Mouse (Mus musculus) neural tube, embryonic 10.5 days (tissue): ENCODE measurements around the gene Opcml.
A peak's percentile ranks its signal among the peaks of the same experiment; 100 is the strongest.

Experiments
- DNase-seq: peaks from one replicate; pipeline ENCODE4 v3.0.0-alpha.2; 2017; ENCODE audit warnings: low spot score; ENCODE audit errors: extremely low spot score

Gene Opcml

DNA sequence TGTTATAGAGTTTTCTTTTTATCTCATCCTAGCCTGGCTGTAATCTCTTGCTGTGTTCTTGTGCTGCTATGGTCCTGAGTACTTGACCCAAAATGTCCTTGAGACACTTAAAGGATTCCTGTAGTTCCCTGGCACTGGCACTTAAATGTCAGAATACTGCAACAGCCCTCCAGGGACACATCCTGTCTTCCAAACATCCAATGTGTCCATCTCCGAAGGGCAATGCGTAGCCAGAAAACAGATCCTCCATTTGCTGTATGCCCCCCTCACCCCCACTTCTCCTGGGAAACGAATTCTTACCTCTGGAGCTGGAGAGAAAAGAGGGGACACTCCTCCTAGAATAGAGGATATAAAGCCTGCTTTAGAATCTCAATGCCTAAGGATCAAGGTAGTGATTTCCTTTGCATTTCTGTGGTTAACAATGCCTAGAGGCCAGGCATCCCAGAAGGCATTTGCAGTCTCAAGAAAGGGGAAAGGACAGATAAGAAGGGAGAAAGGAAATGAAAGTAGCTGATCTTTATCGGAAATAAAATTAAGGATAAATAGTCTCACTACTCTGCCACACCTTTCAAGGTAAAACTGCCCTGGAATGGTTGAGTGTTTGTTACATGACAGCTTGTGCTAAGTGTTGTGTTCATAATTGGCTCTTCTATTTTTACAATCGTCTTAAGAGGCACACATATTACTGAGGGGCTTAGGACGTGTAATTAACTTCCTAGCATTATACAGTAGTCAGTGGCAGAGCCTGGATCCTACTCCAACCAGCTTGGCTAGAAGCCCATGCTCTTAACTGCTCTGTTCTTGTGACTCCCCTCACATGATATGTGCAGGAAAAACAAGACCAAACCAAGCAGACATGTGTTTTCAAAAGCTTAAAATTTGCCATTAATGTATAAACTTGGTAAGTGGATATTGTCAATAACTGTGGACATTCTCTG is 823.4 kb downstream of the Opcml start:
- DNase-seq, result no peak

DNA sequence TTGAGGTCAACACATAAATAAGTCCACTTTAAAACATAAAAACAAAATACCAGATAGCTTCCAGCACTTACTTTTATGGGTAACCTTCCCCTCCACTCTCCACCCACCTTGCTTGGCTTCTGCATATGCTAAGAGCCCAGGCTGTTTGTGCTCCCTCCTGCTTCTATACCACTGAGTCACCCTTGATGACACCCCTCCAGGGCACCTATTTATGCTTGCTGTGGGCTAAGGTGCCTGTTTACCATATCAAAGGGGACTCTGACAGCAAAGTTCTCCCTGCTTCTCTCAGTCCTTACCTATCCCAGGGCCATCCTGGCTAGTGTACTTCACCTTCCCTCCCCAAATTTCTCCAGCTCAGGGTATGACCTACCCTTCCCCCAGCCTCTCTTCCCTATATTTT is 824.9 kb downstream of the Opcml start:
- DNase-seq, result no peak

DNA sequence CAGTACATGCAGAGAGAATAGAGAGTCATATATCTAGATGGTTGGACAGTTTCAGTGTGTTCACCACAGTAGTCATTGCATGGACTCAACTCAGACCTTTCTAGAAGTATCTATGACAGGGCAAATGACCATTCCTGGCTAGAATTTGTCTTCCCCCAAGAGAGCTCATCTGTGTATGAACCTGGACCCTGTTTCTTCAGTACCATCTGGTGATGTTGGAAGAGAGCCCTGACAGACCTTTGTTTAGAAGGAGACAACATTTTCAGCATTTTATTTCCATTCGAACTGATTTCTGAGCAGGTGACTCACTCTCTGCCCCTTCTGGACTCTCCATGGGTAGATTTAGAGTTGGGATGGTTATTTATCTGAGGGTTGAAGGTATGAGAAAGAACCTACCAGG is 827.1 kb downstream of the Opcml start:
- DNase-seq, result no peak

DNA sequence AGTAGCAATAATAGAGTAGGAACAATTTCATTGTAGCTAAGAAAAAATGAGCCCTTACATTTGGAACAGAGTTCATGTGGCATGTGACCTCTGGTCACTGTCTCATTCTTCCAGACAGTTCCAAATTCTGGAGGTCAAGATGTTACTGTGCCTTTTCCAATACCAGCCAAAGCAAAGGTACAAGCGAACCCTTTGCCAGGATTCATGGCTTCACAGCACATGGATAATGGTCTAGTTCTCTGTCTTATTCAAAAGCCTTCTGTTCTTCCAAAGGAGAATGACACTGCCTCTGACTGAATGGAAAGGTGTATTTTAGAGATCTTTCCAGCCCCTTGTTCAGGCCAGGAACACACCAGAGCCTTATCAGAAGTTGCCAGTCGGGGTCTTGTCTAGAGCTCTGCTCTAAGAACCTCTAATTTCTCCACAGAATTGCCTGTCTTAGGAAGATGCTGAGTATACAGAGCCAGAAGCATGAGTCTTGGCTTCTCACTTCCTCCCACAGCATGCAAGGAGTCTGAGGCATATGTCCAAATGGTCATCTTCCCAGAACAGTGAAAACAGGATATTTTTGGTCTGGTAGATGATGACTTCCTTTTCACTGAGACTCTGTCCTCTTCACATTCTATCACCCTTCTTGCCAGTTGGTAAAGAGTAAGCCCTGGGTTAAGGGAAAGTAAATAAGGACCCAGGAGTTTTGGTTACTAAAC is 827.8 kb downstream of the Opcml start:
- DNase-seq, result no peak

DNA sequence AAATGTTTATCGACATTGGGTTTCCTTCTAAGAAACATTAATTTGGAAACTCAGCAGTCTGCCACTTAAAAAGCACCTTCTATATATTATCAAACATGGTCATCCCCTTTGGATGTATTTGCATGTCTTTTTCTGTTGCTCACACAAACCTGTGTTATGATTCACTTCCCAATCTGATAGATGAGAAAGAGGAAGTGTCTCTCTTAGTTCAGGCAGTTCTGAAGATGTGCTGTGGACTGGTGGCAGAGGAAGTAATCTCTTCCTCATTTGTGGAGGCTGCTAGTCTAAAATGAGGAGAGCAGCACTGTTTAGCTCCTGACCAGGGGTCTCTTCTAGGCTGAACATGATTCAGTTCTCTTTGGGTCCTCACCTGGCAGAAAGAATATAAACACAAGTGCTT is 831.4 kb downstream of the Opcml start:
- no peak for DNase-seq

DNA sequence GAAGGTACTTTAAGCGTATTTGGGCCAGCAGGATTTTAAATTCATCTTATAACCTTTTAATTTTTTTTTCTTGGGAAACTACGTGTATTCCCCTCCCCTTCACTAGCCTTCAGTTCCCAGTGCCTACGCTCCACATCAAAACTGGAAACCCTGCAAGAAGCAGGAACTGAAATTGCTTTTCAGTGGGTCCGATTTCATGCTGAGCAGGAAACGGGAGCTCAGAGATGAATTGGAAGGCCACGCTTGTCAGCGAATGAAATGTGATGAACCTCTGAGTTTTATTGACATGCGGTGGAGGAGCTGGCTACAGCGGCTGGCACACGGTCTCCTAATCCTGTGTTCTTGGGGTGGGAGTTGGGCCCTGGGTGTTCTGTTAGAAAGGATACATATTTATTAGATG is 834.3 kb downstream of the Opcml start:
- DNase-seq, result peak; percentile 15

DNA sequence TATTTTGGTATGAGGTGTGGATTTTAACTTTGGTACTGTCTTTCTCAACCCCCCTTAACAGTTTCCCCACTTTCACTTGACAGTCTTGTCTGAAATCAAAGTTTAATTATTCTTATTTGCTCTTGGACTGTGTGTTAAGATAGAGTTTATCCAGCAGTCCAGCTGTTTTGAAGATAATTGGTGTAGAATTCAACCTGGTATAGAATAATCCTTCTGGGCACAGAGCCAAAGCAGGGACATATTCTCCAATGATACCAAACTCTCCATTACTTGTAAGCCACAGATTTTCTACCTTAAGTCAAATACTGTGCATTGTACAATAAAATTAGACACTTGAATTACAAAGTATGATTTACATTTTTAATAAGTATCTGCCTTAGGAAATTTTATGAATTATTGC is 852.2 kb downstream of the Opcml start:
- no peak for DNase-seq

DNA sequence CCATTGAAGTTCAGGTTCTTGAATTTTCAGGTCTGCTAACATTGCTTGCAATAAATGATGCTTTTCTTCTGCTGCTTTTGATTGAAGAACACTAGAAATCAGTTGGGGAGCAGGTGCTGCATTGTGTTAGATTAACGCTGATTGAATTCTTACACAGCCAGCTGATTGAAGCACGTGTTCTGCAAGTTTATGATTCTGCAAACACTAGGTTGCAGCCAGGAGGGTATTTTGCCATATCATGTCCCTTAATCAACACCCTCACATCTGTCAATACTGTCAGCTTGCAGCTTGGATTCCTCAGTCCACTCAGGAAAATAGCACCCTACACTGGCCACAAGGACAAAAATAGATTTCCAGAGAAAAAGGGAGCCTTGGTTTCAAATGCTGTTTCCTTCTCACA is 853.5 kb downstream of the Opcml start:
- DNase-seq, result no peak

DNA sequence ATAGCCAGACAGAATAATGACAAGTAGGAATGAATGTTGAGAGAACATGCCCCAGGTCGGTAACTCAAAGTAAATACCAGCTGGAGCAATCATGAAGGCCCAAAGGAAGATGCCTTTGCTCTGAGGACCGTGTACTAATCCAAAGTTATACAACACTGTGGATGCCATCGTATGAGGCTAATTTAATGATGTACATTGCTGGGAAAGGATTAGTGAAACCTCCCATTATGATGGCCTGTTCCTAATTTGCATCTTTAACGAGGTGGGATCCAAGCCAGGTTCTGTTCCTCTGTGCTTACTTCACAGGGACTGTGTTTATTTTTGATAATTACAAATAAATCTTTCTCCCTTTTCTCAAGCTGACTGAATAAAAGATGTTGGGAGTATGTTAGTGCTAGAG is 859.5 kb downstream of the Opcml start:
- DNase-seq, result no peak

DNA sequence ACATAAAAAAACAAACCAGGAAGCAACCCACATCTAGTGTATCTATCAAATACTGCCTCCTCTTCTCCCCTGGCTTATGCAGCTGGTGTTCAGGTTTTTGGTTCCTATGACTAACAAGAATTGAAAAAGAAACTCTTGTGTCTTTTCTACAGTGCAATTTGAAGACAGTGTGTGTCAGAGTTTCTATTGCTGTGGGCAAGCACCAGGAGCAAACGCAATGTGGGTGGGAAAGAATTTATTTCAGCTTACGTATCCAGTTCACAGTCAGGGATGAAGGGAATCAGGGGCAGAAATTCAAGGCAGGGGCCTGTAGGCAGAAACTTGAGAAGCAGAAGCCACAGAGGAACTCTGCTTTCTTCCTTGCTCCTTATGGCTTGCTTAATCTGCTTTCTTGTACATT is 869.4 kb downstream of the Opcml start:
- no peak for DNase-seq

DNA sequence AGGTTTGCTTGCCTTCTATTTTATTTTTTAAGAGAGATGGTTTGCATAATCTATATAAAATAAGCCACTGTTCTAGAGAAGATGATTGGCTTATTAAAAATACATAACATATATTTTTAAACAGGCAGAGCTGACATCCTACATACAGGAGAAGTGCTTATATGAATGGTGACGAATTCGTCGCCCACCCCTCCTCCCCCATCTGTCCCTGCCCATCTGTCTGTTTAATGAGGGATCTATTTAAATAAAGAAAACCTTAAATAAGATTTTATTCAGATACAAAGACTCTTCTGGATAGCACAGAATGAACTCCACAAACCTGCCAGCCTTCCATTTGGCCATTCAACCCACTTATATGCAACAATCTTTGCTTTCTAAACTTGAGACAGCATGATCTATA is 872.3 kb downstream of the Opcml start:
- no peak for DNase-seq

DNA sequence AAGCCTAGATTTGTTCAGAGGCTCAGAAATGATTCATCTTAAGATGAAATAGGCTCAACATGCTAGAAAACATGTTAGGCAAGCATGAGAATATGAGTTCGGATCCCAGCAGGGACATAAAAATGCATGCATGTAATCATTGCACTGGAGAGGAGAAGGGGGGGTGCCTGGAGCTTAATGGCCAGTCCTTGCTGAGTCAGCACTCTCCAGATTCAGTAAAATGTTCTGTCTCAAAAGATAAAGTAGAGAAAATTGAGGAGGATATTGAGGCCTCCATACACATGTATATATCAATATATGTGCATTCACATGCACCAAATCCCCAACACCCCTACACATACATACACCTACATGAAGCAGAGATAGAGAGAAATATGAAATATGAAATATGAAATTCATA is 889.7 kb downstream of the Opcml start:
- DNase-seq, result no peak

DNA sequence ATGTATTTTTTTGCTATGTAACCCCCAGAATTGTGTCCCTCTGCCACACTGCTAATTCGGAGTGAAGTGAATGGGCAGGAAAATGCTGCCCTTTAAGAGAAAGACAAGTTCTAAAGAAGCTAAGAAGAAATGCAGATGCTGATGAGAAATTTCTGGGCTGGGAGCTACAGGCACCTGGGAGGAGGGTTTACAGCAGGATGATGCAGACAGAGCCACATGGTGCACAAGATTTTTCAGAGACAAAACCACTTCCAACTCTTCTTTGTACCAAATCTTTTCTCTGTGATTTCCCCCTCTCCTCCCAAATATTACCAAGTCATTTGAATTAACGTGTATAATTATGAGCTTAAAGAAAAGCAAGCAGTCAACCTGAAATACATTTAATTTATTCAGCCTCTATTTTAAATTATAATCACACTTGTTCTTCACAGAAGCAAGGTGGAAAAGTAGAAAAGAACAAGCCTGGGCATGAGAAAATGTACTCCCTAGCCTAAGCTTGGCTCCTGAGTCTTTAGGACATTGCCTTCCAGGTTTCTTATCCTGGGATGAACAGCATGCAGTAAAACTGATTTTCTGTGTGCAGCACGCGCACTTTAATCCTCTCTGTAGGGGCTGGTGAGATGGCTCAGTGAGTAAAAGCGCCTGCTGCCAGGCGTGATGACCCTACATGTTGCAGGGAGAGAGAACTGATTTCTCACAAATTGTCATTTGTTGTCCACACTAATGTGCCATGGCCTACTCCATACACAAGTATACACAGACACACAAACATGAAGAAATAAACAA is 890.9 kb downstream of the Opcml start:
- no peak for DNase-seq

DNA sequence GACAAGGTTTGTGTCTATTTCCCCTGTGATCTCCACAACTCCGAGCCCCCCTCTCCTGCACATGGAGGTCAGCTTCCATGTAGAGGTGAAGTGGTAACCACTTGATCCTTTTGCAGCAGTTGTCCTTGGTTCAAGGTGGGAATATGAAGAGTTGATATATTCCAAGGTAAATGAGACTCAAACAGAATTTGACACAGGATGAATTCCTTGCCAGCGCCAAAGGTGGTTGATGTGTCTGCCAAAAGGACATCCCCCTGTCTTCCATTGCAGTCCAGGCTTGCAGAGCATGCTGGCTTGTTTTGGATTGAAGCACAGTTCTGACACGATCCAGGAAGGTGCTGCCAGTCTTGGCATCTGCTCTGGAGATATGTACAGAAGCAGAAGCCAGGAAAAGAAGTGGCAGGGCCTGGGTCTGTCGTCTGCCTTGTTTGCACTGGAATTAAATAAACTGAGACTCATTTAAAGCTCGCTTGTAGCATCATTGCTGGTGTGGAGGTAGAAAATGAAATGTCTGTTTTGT is 893.4 kb downstream of the Opcml start:
- DNase-seq, result no peak

DNA sequence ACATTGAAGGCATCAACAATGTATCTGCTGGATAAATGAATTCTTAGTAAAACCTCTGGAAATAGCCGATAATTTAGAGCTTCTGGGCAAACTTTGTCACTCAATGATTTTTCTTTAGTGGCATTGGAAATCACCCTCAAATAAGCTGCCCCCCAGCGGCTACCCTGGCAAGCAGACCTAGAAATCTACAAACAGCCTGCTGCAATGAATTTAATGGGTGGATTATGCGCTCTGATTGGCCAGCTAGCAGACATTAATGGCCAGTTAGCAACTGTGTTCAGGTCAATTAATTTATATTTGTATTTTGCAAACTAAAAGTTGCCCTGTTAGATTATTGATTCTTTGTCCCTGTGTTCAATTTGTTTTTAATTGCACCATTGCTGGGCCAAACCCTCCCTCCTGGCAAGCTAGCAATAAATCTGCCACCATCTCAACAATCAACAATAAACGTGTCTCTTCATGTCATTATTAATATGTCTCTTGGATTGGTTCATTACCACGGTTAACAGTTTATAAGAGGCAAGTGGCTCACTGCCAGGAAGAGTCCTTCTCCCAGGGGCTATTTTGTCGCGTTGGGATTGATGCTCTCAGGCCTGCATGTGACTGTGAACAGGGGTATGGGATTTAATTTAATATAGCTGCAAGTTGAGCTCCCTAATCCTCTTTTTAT is 896.5 kb downstream of the Opcml start:
- no peak for DNase-seq

DNA sequence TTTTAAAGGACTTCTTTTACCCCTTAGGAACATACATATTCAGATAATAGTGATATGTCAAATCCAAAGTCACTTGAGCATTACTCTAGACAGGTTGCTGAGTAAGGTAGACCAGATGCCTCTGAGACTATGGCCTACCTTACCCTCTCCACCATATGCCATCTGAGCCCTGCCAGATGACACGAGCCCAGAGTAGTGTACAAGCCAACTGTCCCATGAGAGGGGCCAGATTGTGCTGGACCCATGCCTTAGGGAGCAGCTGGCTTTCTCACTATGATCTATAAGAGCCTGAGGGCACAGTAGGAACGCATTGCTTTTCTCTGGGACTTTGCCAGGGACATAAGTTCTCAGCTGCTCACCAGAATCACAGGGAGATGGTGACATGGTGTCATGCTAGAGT is 899.6 kb downstream of the Opcml start:
- DNase-seq, result no peak

DNA sequence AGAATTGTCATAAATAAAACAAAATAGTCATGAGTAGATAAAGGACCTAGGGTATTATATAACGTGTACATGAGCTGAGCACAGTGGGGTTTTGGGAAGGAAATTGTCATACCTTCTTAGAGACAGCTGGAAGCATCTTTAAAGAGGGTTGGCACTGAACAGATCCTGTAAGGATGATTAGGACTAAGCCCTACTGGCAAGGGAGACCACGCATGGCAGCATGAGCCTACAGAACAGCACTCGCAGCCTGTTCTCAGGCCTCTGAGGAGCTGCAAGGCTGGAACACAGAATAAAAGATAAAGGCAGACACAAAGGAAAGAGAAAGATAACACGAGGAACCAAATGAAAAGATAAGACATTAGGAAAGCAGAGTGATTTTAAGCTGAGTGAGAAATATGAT is 915.2 kb downstream of the Opcml start:
- no peak for DNase-seq

DNA sequence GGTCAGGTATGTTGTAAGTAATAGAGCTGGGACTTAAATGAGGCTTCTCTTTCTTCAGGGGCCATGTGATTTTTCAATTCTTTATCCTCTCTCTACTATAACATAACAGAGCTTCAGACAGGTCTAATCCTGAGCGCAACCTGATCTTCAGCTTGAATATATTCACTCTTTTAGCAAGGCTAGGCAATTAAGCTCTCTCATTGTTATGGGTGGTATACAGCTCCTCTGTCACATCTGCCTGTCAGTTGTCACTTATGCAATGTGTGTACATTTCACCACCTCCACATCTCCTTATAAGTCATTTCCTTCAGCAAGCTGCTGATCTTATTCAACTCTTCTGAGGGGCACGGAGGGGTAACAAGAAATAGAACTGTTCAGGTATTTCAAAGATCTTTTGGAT is 924.0 kb downstream of the Opcml start:
- DNase-seq, result no peak

DNA sequence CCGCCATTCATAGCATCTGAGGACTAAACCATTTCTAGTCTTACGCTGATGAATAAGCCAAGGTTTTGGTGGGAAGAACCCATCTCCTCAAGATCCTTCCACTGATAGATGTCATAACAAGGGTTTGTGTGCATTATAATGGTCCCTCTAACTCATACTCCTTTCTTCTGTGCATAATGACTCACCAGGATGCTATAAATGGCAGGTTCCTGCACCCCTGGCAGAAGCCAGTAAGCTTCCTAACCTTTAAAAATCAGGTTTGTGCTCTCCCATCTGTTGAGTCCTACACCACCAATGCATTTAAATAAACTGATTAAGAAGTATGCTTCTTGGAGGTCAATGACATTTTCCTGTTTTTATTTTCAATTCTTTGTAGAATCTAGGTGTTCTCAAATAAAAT is 929.6 kb downstream of the Opcml start:
- DNase-seq, result no peak

DNA sequence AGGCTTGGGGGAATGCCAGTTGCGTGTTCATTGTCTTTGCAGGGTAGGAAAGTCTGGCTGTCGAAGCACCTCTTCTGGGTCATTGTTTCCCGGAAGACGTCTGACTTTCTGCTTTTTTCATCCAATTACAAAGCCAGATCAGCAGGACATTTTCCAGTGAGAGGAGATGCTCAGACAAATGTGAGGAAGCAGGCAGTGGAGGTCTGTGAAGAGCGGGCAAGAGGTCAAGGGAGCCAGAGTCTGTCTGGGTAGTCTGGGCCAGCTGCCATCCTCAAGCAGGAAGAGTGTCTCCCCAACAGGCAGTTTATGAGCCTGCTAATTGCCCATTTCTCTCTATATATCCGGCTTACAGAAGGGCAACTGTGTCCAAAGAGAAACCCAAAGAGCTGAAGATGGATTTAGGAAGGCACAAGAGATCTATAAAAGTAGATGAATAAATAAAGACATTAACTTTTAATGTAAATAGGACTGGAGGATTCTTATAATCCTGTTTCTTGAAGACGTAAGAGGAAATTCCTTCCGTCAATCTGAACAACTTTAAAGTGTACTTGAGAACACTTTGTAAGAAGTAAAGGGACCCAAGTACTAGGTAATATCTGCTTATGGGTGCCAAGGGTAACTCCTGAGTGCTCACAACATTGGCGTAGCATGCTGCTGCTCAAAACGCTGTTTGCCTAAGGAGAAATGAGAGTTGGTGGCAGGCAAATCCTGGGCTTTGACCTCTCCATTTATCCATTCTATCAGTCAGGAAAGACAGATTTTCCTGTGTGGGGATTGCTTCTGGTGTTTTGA is 941.4 kb downstream of the Opcml start:
- no peak for DNase-seq
